Mouse (Mus musculus): ENCODE results near the gene Prickle2.

The Prickle2 gene

GRCm38 (mm10) chr6:92706145-92706466 is at the start of gene Prickle2:
Prickle2 (minus strand) TSS chr6:92706155.
- no peak for DNase-seq (ENCODE audit: low spot score in 2 of 2)

- no peak for DNase-seq (ENCODE audit: low spot score in 2 of 2)
Observed at GRCm38 (mm10) chr6:92752737-92753136, 46.8 kb upstream of the Prickle2 start.

GRCm38 (mm10) chr6:92749420-92749819 is 43.5 kb upstream of the Prickle2 start:
- no peak for DNase-seq (ENCODE audit: low spot score in 2 of 2)

GRCm38 (mm10) chr6:92743605-92744004 is 37.6 kb upstream of the Prickle2 start:
- no peak for DNase-seq (ENCODE audit: low spot score in 2 of 2)

- no peak for DNase-seq (ENCODE audit: low spot score in 2 of 2)
Observed at GRCm38 (mm10) chr6:92737116-92737515, 31.2 kb upstream of the Prickle2 start.

GRCm38 (mm10) chr6:92733651-92734050 is 27.7 kb upstream of the Prickle2 start:
- DNase-seq (ENCODE audit: low spot score in 2 of 2): no peak

GRCm38 (mm10) chr6:92728514-92728913 is 22.6 kb upstream of the Prickle2 start:
- no peak for DNase-seq (ENCODE audit: low spot score in 2 of 2)

- peak in 1 of 2 experiments; percentile 7 for DNase-seq (ENCODE audit: low spot score in 2 of 2)
Observed at GRCm38 (mm10) chr6:92728084-92728483, 22.1 kb upstream of the Prickle2 start.

GRCm38 (mm10) chr6:92727351-92727986 is 21.5 kb upstream of the Prickle2 start:
- no peak for DNase-seq (ENCODE audit: low spot score in 2 of 2)

GRCm38 (mm10) chr6:92726121-92726520 is 20.2 kb upstream of the Prickle2 start:
- DNase-seq (ENCODE audit: low spot score in 2 of 2): no peak

- no peak for DNase-seq (ENCODE audit: low spot score in 2 of 2)
Observed at GRCm38 (mm10) chr6:92724394-92724793, 18.4 kb upstream of the Prickle2 start.

- no peak for DNase-seq (ENCODE audit: low spot score in 2 of 2)
Observed at GRCm38 (mm10) chr6:92715806-92716205, 9.9 kb upstream of the Prickle2 start.

- no peak for DNase-seq (ENCODE audit: low spot score in 2 of 2)
Observed at GRCm38 (mm10) chr6:92714748-92715147, 8.8 kb upstream of the Prickle2 start.

GRCm38 (mm10) chr6:92708137-92708536 is 2.2 kb upstream of the Prickle2 start:
- DNase-seq (ENCODE audit: low spot score in 2 of 2): no peak

GRCm38 (mm10) chr6:92705353-92706144 is 406 bp downstream of the Prickle2 start:
- DNase-seq (ENCODE audit: low spot score in 2 of 2): no peak

- no peak for DNase-seq (ENCODE audit: low spot score in 2 of 2)
Observed at GRCm38 (mm10) chr6:92704810-92705209, 1.1 kb downstream of the Prickle2 start.

- no peak for DNase-seq (ENCODE audit: low spot score in 2 of 2)
Observed at GRCm38 (mm10) chr6:92699491-92700209, 6.3 kb downstream of the Prickle2 start.

- no peak for DNase-seq (ENCODE audit: low spot score in 2 of 2)
Observed at GRCm38 (mm10) chr6:92697807-92698206, 8.1 kb downstream of the Prickle2 start.

- no peak for DNase-seq (ENCODE audit: low spot score in 2 of 2)
Observed at GRCm38 (mm10) chr6:92687317-92687716, 18.6 kb downstream of the Prickle2 start.

GRCm38 (mm10) chr6:92674394-92674925 is 31.5 kb downstream of the Prickle2 start:
- DNase-seq (ENCODE audit: low spot score in 2 of 2): no peak

GRCm38 (mm10) chr6:92670518-92671147 is 35.3 kb downstream of the Prickle2 start:
- no peak for DNase-seq (ENCODE audit: low spot score in 2 of 2)

- DNase-seq (ENCODE audit: low spot score in 2 of 2): no peak
Observed at GRCm38 (mm10) chr6:92669623-92670022, 36.3 kb downstream of the Prickle2 start.

Data from natural killer cell, adult 2 months (primary cell).